Mouse (Mus musculus): ENCODE data around the gene Lypd6b. TPM values are rescaled to one million over a fixed set of nuclear protein-coding genes. Genes with fewer than 3 reads are reported as not detected.

The Lypd6b gene
- polyA plus RNA-seq, 1 experiment from 2014 or later, result 0.04 TPM

GRCm38 (mm10) chr2:49827756-49828155 is 40.3 kb downstream of the Lypd6b start:
- Histone ChIP-seq H3K4me1 (ENCODE audit: control insufficient read depth, low read depth, low read length) (no peaks in the 10 kb centered on the region), H3K9ac (ENCODE audit: low read depth, low read length) (no peak overlapping the region), H3K36me3 (ENCODE audit: control insufficient read depth, insufficient read depth) (no peaks in the 10 kb centered on the region), H3K9me3 (replicated peaks; ENCODE audit: control insufficient read depth, low read length) (no peaks in the 10 kb centered on the region), H3K27me3 (ENCODE audit: control insufficient read depth, insufficient read depth, low read depth, low read length) (no peaks in the 10 kb centered on the region), H3K4me2 (ENCODE audit: low read depth, low read length) (no peak overlapping the region), H3K27ac (ENCODE audit: low read length) (no peak overlapping the region), H3K4me3 (ENCODE audit: low read depth, low read length) (no peak overlapping the region)
- WGBS (ENCODE audit: insufficient replicate concordance), result 47% methylated on average over 4 of the region's 4 CpGs
- no peak for ATAC-seq (ENCODE audit: low read depth)

GRCm38 (mm10) chr2:49830369-49830768 is 42.9 kb downstream of the Lypd6b start:
- Histone ChIP-seq H3K9ac (ENCODE audit: low read depth, low read length) (no peak overlapping the region), H3K4me3 (ENCODE audit: low read depth, low read length) (no peak overlapping the region), H3K27me3 (ENCODE audit: control insufficient read depth, insufficient read depth, low read depth, low read length) (no peaks in the 10 kb centered on the region), H3K9me3 (replicated peaks; ENCODE audit: control insufficient read depth, low read length) (no peaks in the 10 kb centered on the region), H3K27ac (ENCODE audit: low read length) (no peak overlapping the region), H3K4me2 (ENCODE audit: low read depth, low read length) (no peak overlapping the region), H3K36me3 (ENCODE audit: control insufficient read depth, insufficient read depth) (no peaks in the 10 kb centered on the region), H3K4me1 (ENCODE audit: control insufficient read depth, low read depth, low read length) (no peaks in the 10 kb centered on the region)
- no peak for ATAC-seq (ENCODE audit: low read depth)
- WGBS (ENCODE audit: insufficient replicate concordance), result 63% methylated on average over 3 of the region's 3 CpGs

GRCm38 (mm10) chr2:49832277-49832803 is 44.9 kb downstream of the Lypd6b start:
- Histone ChIP-seq H3K4me2 (ENCODE audit: low read depth, low read length) (no peak overlapping the region), H3K9ac (ENCODE audit: low read depth, low read length) (no peak overlapping the region), H3K4me3 (ENCODE audit: low read depth, low read length) (no peak overlapping the region), H3K9me3 (replicated peaks; ENCODE audit: control insufficient read depth, low read length) (no peaks in the 10 kb centered on the region), H3K36me3 (ENCODE audit: control insufficient read depth, insufficient read depth) (no peaks in the 10 kb centered on the region), H3K27me3 (ENCODE audit: control insufficient read depth, insufficient read depth, low read depth, low read length) (no peaks in the 10 kb centered on the region), H3K4me1 (ENCODE audit: control insufficient read depth, low read depth, low read length) (no peaks in the 10 kb centered on the region), H3K27ac (ENCODE audit: low read length) (no peak overlapping the region)
- ATAC-seq (ENCODE audit: low read depth), result no peak
- WGBS (ENCODE audit: insufficient replicate concordance), result 63% methylated on average over 9 of the region's 9 CpGs

- H3K4me1 ChIP-seq (ENCODE audit: control insufficient read depth, low read depth, low read length), result no peaks in the 10 kb centered on the region
- H3K4me2 ChIP-seq (ENCODE audit: low read depth, low read length), result no peak overlapping the region
- no peak overlapping the region for H3K9ac ChIP-seq (ENCODE audit: low read depth, low read length)
- no peak overlapping the region for H3K27ac ChIP-seq (ENCODE audit: low read length)
- no peaks in the 10 kb centered on the region for H3K36me3 ChIP-seq (ENCODE audit: control insufficient read depth, insufficient read depth)
- no peak overlapping the region for H3K4me3 ChIP-seq (ENCODE audit: low read depth, low read length)
- H3K9me3 ChIP-seq (replicated peaks; ENCODE audit: control insufficient read depth, low read length), result no peaks in the 10 kb centered on the region
- 61% methylated on average over 12 of the region's 12 CpGs for whole genome bisulfite sequencing (ENCODE audit: insufficient replicate concordance)
- H3K27me3 ChIP-seq (ENCODE audit: control insufficient read depth, insufficient read depth, low read depth, low read length), result no peaks in the 10 kb centered on the region
- ATAC-seq (ENCODE audit: low read depth), result no peak
Observed at GRCm38 (mm10) chr2:49837454-49838059, 50.1 kb downstream of the Lypd6b start.

GRCm38 (mm10) chr2:49838611-49839010 is 51.1 kb downstream of the Lypd6b start:
- H3K27me3 ChIP-seq (ENCODE audit: control insufficient read depth, insufficient read depth, low read depth, low read length), result no peaks in the 10 kb centered on the region
- no peak overlapping the region for H3K9ac ChIP-seq (ENCODE audit: low read depth, low read length)
- 78% methylated on average over 7 of the region's 7 CpGs for WGBS (ENCODE audit: insufficient replicate concordance)
- no peaks in the 10 kb centered on the region for H3K9me3 ChIP-seq (replicated peaks; ENCODE audit: control insufficient read depth, low read length)
- H3K4me3 ChIP-seq (ENCODE audit: low read depth, low read length), result no peak overlapping the region
- H3K36me3 ChIP-seq (ENCODE audit: control insufficient read depth, insufficient read depth), result no peaks in the 10 kb centered on the region
- H3K4me2 ChIP-seq (ENCODE audit: low read depth, low read length), result no peak overlapping the region
- H3K4me1 ChIP-seq (ENCODE audit: control insufficient read depth, low read depth, low read length), result no peaks in the 10 kb centered on the region
- no peak overlapping the region for H3K27ac ChIP-seq (ENCODE audit: low read length)
- ATAC-seq (ENCODE audit: low read depth), result no peak

- no peak for ATAC-seq (ENCODE audit: low read depth)
- Histone ChIP-seq H3K27ac (ENCODE audit: low read length) (no peak overlapping the region), H3K4me2 (ENCODE audit: low read depth, low read length) (no peak overlapping the region), H3K4me3 (ENCODE audit: low read depth, low read length) (no peak overlapping the region), H3K36me3 (ENCODE audit: control insufficient read depth, insufficient read depth) (no peaks in the 10 kb centered on the region), H3K9ac (ENCODE audit: low read depth, low read length) (no peak overlapping the region), H3K9me3 (replicated peaks; ENCODE audit: control insufficient read depth, low read length) (no peaks in the 10 kb centered on the region), H3K4me1 (ENCODE audit: control insufficient read depth, low read depth, low read length) (no peaks in the 10 kb centered on the region), H3K27me3 (ENCODE audit: control insufficient read depth, insufficient read depth, low read depth, low read length) (no peaks in the 10 kb centered on the region)
- whole genome bisulfite sequencing (ENCODE audit: insufficient replicate concordance), result 48% methylated on average over 6 of the region's 6 CpGs
Observed at GRCm38 (mm10) chr2:49840573-49840972, 53.1 kb downstream of the Lypd6b start.

GRCm38 (mm10) chr2:49841089-49841488 is 53.6 kb downstream of the Lypd6b start:
- H3K9ac ChIP-seq (ENCODE audit: low read depth, low read length), result no peak overlapping the region
- 67% methylated on average over 5 of the region's 5 CpGs for WGBS (ENCODE audit: insufficient replicate concordance)
- H3K27me3 ChIP-seq (ENCODE audit: control insufficient read depth, insufficient read depth, low read depth, low read length), result no peaks in the 10 kb centered on the region
- H3K4me2 ChIP-seq (ENCODE audit: low read depth, low read length), result no peak overlapping the region
- no peaks in the 10 kb centered on the region for H3K4me1 ChIP-seq (ENCODE audit: control insufficient read depth, low read depth, low read length)
- no peaks in the 10 kb centered on the region for H3K9me3 ChIP-seq (replicated peaks; ENCODE audit: control insufficient read depth, low read length)
- no peak overlapping the region for H3K4me3 ChIP-seq (ENCODE audit: low read depth, low read length)
- H3K36me3 ChIP-seq (ENCODE audit: control insufficient read depth, insufficient read depth), result no peaks in the 10 kb centered on the region
- ATAC-seq (ENCODE audit: low read depth), result no peak
- H3K27ac ChIP-seq (ENCODE audit: low read length), result no peak overlapping the region

GRCm38 (mm10) chr2:49845104-49845503 is 57.6 kb downstream of the Lypd6b start:
- H3K9me3 ChIP-seq (replicated peaks; ENCODE audit: control insufficient read depth, low read length), result no peaks in the 10 kb centered on the region
- 52% methylated on average over 7 of the region's 7 CpGs for WGBS (ENCODE audit: insufficient replicate concordance)
- H3K9ac ChIP-seq (ENCODE audit: low read depth, low read length), result no peak overlapping the region
- H3K4me3 ChIP-seq (ENCODE audit: low read depth, low read length), result no peak overlapping the region
- H3K4me2 ChIP-seq (ENCODE audit: low read depth, low read length), result no peak overlapping the region
- H3K36me3 ChIP-seq (ENCODE audit: control insufficient read depth, insufficient read depth), result no peaks in the 10 kb centered on the region
- H3K27ac ChIP-seq (ENCODE audit: low read length), result no peak overlapping the region
- no peak for ATAC-seq (ENCODE audit: low read depth)
- H3K27me3 ChIP-seq (ENCODE audit: control insufficient read depth, insufficient read depth, low read depth, low read length), result no peaks in the 10 kb centered on the region
- no peaks in the 10 kb centered on the region for H3K4me1 ChIP-seq (ENCODE audit: control insufficient read depth, low read depth, low read length)

- Histone ChIP-seq H3K4me2 (ENCODE audit: low read depth, low read length) (no peak overlapping the region), H3K27ac (ENCODE audit: low read length) (no peak overlapping the region), H3K4me3 (ENCODE audit: low read depth, low read length) (no peak overlapping the region), H3K9ac (ENCODE audit: low read depth, low read length) (no peak overlapping the region), H3K9me3 (replicated peaks; ENCODE audit: control insufficient read depth, low read length) (no peaks in the 10 kb centered on the region), H3K4me1 (ENCODE audit: control insufficient read depth, low read depth, low read length) (no peaks in the 10 kb centered on the region), H3K27me3 (ENCODE audit: control insufficient read depth, insufficient read depth, low read depth, low read length) (no peaks in the 10 kb centered on the region), H3K36me3 (ENCODE audit: control insufficient read depth, insufficient read depth) (no peaks in the 10 kb centered on the region)
- 39% methylated on average over 3 of the region's 3 CpGs for WGBS (ENCODE audit: insufficient replicate concordance)
- ATAC-seq (ENCODE audit: low read depth), result no peak
Observed at GRCm38 (mm10) chr2:49846097-49846496, 58.6 kb downstream of the Lypd6b start.

Data from liver, embryonic 16.5 days (tissue).